Mouse (Mus musculus) myocyte (in vitro differentiated cells): ENCODE data around the gene Msl3l2.

ENCODE experiments used
- CEBPB ChIP-seq: IDR thresholded peaks from 2 replicates; pipeline ENCODE4 v1.6.1; 2011; ENCODE audit warnings: mild to moderate bottlenecking, moderate library complexity; ENCODE audit not compliant: poor library complexity, insufficient read depth, severe bottlenecking
- E2F4 ChIP-seq: IDR thresholded peaks from one replicate; pipeline ENCODE4 v1.6.1; 2011; ENCODE audit warnings: mild to moderate bottlenecking, control low read depth, moderate library complexity; ENCODE audit not compliant: insufficient read depth
- MAX ChIP-seq: IDR thresholded peaks from one replicate; pipeline ENCODE4 v1.6.1; 2011; ENCODE audit warnings: low read depth, mild to moderate bottlenecking, control low read depth
- MYOG ChIP-seq, 3 experiments: IDR thresholded peaks; one replicate each; pipeline ENCODE4 v1.6.1; 2011; ENCODE audit warnings: control low read depth in 2 of 3, low read depth in 2 of 3, mild to moderate bottlenecking in 2 of 3; ENCODE audit not compliant: insufficient read length in 2 of 3, control insufficient read depth in 1 of 3, insufficient read depth in 1 of 3
- POLR2A ChIP-seq: IDR thresholded peaks from one replicate; pipeline ENCODE4 v1.6.1; 2011; ENCODE audit warnings: low read depth, mild to moderate bottlenecking, control low read depth, moderate library complexity; ENCODE audit not compliant: insufficient read length
- POLR2AphosphoS2 ChIP-seq: IDR thresholded peaks from one replicate; pipeline ENCODE4 v1.6.1; 2011; ENCODE audit warnings: low read depth, control low read depth; ENCODE audit not compliant: insufficient read length
- REST ChIP-seq: IDR thresholded peaks from one replicate; pipeline ENCODE4 v1.6.1; 2011; ENCODE audit warnings: mild to moderate bottlenecking, control low read depth, moderate library complexity; ENCODE audit not compliant: insufficient read depth, insufficient read length
- TCF3 ChIP-seq: IDR thresholded peaks from one replicate; pipeline ENCODE4 v1.6.1; 2011; ENCODE audit warnings: low read depth, control low read depth; ENCODE audit not compliant: insufficient read length
- USF1 ChIP-seq: IDR thresholded peaks from one replicate; pipeline ENCODE4 v1.6.1; 2011; ENCODE audit warnings: low read depth, mild to moderate bottlenecking, control low read depth, moderate library complexity

- no peak for TF ChIP-seq POLR2A
- no peak for TF ChIP-seq USF1
- TF ChIP-seq MYOG (IDR thresholded peaks at IDR 0.05; ENCODE audit: control insufficient read depth in 1 of 3, insufficient read depth in 1 of 3, insufficient read length in 2 of 3, low read depth in 2 of 3), result no peak
- no peak for TF ChIP-seq MAX
- TF ChIP-seq POLR2AphosphoS2, result no peak
- TF ChIP-seq TCF3, result no peak
- no peak for TF ChIP-seq REST
- no peak for TF ChIP-seq E2F4
- no peak for TF ChIP-seq CEBPB
These were observed 44.0 kb upstream of the Msl3l2 start for GRCm38 (mm10) chr10:56062746-56063145.
